Mouse (Mus musculus): ENCODE data around the gene Syne1.

GRCm38 (mm10) chr10:5415730-5416129 is 135.6 kb downstream of the Syne1 start:
- TF ChIP-seq CTCF (IDR thresholded peaks at IDR 0.05; ENCODE audit: low read depth) (no peak), EP300 (optimal IDR thresholded peaks at IDR 0.05) (no peak)
